Mouse (Mus musculus) embryo, embryonic 11 days (tissue): ENCODE measurements at regions not wholly inside any gene's neighbourhood (a gene's known extent, or its start where the extent isn't known, plus 50 kb on each side); places are given as distances from the start of the nearest gene placed in this dataset.

Experiments
- DNase-seq: peaks from one replicate; pipeline ENCODE4 v3.0.0-alpha.2; 2015

DNA sequence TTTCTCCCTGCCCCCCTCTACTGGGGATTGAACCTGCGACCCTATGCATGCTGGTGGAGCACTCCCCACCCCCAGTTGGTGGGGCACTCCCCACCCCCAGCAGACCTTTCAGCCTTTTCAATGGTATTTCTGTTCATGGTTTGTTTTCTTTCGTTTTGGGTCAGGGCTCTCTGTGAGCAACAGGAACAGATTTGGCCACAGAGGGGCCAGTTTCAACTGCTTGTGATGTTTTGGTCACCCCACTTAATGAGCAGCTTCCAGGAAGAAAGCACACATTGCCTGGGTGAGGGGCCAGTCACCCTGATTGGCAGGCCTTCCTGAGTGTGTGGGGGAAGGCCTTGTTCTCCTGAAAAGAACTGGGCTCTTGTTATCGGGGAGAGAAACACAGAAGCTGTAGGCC is 71.5 kb upstream of the Sulf2 start:
- peak; percentile 61 for DNase-seq

DNA sequence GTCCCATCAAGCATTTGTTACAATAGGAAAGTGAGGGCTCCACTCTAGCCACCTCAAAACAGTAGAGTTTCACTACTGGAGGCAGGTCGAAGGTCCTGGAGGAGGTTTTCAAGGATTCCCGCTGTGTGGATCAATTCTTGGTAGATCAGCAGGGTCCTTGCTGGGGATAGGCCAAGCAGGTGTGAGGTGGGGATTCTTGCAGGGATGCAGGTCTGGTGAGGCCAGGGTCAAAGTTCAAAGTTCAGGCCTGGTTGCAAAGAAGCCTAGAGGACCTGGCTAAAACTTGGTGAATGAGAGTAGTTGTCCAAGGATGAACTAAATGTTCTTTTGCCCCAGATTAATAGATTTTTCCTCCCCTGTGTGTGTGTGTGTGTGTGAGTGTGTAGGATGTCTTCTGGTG is 70.9 kb upstream of the Sulf2 start:
- DNase-seq = no peak

DNA sequence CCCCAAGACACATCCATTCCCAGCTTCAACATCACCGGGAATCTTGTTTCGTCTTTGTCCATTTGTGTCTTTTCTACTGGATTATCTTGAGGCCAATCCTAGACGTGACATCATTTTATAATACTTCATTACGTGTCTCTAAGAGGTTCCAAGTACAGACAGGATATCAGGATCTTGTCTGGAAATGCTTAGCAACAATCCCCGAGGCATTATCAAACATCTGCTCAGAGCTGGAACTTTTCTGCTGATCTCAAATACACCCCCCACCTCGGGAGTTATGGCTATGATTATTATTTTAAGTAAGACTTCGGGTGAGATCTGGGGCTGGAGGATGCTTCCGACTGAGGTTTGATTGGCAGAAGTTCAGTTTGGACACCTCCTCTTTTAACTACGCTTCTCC is 69.9 kb upstream of the Sulf2 start:
- DNase-seq = no peak

DNA sequence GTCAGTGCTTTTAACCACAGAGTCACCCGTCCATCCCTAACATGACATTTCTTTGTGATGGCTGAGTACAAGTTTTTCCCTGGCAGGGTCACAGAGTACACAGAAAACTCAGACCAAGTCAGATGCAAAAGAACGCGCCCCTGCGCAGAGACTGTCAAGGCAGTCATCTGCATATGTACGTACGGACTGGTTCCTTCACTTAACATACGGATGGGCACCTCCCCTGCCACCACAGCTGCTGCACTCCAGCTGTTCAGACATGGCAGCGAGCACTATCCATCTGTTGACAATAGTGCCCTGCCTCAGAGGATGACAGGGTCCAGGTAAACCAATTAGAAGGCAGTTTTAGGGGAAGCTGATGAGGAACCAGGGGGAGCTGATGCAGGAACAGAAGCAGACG is 63.3 kb upstream of the Sulf2 start:
- no peak for DNase-seq

DNA sequence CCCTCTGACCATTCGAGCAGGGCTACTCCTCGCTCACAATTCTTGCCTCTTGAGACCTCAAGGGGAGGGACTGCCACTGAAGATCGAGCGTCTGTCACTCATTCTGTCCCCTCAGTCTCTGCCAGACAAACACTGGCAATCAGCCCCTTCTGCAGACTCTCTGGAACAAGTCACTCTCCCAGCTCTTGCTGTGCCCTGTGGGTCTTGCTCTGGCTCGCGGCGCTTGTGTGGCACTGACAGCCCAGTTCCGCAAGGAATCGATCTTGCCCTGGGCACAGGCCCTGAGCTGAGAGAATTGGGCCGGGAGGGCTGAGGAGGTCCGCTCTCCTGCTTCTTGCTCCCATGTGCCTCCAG is 61.0 kb upstream of the Sulf2 start:
- DNase-seq = no peak

DNA sequence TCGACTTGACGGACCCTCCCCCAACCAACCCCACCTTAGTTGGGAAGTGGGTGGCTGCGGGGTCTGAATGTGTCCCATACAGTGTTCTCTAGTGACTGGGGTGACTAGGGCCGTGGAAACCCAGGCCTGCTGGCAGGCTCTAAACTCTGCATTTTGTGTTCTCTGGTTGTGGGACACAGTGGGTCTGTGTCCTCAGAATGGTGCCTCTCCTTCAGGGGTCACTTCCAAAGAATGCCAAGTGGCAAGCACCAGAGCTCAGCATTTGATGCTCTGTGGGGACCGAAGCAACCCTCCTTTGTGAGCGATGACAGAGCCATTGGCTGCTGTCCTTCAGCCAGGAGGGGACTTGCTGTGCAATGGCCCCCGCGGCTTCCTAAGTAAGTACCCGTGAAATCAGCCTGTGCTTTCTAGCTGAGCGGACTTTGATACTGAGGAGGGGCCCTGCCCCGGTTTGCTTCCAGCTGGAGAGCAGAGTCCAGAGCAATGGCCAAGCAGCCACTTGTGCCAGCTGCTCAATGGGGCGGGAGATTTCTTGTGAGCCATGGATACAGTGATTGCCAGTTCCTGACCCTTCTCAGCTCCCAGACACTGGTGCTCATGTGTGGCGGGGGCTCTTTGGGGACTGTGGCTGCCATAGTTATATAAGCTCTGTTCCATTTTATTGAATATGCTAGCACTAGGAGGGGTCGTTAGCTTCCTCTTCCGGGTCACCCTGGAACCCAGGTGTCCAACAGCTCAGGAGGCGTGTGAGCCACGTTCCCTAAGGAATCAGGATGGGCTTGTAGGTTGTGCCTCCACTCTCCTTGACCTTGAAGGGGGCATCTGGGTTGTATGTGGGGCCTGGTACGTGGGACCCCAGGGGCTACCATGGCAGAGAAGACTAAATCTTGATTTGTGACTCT is 60.4 kb upstream of the Sulf2 start:
- peak; percentile 81 for DNase-seq

DNA sequence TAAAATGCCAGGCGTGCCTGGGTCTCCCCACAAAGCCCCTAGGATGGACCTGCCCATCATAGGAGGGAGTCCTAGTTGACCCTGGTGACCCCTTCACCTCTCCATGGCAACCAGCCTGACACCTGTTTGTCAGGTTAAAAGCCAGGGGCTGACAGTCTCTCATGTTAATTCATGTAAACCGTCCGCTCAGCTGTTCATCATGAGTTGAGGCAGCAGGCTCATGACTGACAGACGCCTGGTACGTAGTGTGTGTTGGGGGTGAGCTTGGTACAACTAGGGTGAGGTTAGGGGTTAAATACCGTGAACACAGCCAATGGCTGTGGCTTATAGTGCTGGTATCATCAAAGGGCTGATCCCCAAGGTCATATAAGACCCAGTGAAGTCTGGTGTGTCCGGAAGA is 59.7 kb upstream of the Sulf2 start:
- DNase-seq = peak; percentile 57

DNA sequence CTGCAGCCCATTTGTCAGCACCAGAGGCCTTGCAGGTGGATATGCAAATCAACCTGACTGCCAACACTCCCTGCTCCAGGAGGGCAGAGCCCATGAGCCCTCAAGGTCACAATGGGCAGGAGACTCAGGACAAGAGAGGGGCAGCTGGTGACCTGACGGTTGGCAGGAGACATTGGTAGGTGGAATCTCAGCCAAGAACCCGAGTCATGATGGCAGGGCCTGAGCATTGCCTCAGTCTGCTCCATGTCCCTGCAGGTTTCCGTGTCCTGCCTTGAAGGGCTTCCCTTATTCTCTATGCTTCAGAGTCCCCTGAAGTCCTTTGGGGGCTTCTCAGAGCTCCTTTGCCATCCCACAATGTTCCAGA is 51.7 kb upstream of the Sulf2 start:
- DNase-seq = no peak

DNA sequence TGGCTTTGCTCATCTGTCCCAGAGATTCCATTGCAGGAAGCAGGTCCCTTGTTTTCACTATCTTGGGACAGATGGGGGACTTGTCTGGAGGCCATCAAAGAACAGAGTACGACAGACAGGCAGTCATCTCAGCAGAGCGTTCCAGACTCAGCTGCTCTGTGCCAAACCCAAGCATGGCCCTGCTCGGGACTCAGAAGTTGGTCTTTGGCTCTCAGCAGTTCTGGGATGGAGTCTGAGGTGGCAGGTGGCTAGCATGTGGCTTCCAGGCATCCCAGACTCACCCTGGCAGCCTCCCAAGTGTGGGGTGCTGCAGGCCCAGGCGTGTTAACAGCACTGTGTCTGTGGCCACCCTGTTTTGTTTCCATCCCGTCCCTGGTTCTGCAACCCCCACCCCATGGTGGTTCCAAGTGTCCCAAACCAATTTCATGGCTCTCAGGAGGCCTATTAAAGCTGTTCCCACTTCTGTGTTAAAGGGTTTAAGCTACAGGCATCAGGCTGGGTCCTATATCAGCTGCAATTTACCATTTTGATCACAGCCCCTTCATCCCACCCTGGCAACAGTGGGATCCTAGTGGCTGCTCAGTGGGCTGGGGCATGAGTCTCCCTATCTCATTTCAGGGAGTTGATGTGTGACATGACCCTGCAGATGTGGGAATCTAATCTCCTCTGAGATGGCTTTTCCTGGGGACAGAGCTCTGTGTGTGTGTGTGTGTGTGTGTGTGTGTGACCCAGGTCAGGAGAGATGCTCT is 51.1 kb upstream of the Sulf2 start:
- no peak for DNase-seq
